Mouse (Mus musculus): ENCODE results near the gene Rbfox1.

The Rbfox1 gene

DNA sequence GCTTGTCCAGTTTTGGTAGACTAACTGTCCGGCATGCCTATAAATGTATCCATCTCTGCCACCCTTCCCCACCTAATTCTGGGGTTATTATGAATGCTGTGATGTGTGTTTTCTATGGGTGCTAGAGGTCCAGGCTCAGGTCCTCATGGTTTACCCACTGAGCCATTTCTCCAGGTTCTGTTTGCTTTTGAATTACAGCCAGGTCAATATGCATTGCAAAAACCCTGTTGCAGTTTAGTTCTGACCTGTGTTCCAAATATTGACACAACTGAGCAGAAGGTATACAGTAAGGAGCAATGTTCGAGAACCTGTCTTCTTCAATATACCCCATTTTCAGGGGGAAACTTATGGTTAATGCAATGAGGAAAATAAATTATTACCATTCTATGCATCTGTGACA, 480.6 kb downstream of the Rbfox1 start:
- no peak for DNase-seq

DNA sequence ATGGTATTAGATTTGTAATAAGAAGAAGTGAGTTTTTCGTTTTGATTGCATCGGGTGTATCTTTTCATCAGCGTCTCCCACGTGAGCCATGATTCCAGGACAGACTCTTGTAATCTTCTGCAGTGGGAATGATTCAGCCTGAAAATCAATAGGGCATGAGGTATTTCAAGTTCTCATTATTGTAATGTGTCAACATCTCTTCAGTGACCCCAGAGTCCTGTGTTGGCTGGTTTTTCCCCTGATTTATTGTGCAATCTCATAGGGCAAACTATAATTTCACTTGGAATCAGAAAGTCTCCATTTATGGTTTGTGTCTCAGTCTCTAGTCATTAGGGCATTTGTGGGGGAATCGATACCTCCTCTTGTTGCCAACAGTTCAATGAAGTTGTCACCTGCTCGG, 481.5 kb downstream of the Rbfox1 start:
- DNase-seq: no peak

DNA sequence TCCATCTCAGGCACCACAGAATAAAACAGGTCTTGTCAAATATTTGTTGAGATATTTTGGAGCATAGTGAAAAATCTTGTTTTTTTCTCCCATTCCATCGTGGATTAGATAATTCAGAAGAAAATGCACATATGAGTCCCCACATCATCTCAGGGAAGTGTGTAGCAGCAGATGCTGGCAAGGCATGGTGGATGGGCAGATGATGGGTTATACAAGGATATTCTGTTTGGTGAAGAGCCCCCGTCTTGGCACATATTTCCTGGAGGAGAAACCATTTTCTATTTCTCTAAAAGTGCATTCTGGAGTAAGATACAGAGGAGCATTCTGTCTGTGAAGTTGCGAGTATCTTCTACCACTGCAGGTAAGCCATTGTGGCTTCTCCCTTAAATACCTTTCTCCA, 495.8 kb downstream of the Rbfox1 start:
- DNase-seq: no peak

DNA sequence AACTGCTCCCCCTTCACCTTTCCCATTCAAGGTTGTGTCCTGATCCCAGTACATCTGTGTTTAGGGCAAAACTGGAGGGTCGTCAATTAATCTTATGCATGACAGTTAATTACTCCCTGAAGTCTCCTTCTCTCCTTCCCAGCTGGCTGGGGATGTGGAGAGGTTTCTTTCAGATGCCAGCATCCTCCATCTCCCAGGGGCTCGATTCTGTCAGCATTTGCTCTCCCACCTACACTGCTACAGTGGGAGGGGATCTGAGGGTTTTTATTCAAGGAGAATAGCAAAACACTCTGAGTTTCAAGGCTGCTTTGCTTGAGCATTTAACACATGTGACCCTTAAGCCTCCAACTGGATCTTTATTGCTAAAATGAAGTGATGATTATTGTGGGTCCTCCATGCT, 496.4 kb downstream of the Rbfox1 start:
- DNase-seq: no peak

DNA sequence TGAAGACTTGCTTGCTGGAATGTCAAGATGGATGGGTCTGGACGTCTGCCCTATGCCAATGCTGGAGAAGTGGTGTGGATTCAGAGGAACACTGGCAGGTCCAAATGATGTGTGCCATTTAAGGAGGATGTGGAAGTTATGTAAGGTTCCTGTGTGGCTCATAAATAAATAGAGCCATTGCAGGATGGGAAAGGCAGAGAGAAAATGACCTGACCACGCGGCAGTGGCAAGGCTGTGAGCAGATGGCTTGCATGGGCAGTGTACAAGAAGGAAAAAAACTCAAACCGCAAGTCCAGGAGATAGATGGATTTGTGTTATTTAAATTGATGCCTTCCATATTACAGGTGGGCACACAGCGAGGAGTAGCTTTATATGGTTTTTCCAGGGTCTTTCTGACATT, 497.6 kb downstream of the Rbfox1 start:
- no peak for DNase-seq

DNA sequence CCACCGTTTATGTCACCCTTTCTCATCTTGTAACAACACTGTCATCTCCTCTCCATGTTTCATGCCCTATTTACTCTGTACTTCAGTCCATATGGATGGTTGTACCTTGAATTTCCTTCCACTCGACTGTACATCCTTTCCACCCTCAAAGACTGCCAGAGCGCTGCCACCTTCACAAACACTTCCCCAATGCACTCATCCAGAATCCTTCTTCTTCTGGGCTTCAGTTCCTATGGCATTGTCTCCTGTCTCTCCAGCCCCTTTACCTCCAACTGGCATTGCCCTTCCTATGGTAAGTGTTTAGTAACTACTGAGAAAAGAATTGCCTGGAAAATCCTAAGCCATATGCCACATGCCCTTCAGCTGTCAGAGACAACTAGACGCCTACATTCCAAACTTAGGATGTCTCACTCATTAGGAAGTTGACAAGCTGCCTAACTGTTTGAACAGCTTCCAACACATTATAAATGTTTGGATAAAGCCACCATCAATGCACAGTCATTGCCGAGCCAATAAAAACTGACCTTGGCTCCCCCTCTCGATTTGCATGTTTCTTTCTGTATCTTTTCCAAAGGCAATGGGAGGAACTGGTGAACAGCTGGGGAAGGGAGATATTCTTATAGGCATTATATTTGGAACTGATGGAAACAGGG, 505.2 kb downstream of the Rbfox1 start:
- no peak for DNase-seq

DNA sequence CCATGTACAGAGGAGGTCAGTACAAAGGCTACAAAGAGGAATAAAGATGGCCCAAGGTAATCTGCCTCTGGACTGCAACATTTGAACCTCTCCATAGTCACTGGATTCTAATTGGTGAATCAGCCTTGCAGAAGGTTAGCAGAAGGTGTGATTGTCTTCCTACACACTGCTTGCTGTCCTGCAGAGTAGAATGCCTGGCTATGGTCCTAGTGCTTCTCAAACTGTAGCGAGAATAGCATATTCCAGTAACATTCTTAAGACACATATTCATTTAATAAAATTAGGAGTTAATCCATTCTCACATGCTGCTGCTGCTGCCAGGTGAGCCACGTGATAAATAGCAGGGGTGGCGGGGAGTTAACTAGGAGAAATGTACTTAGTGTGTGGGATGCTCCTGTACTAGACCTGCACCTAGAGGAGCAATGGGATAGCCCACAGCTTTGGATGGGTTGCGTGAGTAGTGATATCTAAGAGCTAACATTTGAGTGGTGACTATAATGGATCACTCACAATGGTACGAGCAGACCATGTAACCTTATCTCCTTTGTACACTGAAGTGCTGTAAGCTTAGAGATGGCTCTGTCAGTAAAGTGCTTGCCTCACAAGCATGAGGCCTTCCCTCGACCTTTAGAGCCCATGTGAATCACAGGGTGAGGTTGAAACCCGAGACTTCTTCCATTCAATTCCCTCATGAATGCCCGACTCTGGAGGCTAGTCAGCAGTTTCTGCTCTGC, 511.7 kb downstream of the Rbfox1 start:
- no peak for DNase-seq

DNA sequence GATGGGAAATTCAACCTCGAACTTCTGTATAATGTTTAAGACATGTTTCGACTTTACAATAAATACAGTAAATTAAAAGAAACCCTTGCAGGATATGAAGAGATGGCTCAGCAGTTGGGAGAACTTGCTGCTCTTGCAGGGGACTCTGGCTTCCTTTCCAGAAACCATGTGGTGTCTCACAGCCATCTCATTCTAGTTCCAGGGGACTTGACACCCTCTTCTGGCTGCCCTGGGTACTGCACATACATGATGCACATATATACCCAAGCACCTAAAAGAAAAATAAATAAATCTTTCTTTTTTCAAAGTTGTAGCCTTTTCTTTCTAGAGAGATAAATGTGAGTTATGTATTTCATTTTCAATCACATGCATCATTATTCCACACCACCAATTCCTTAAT, 512.5 kb downstream of the Rbfox1 start:
- no peak for DNase-seq

DNA sequence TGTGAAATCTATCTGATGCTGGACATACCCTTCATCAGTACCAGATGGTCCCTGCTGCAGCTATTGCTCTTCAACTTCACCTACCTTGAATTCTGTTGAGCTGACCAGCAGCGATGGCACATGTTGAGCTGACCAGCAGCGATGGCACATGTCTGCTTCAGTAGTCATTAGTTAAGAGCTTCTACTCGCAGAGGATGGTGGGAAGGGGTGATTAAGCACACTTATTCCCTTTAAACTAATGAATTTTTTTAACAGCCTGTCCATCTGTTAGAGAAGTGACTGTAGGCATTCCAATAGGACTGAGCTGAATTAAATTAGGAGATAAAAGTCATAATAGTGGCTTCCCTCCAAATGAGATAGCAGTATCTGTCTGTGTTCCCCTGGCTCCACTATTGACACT, 517.7 kb downstream of the Rbfox1 start:
- no peak for DNase-seq

DNA sequence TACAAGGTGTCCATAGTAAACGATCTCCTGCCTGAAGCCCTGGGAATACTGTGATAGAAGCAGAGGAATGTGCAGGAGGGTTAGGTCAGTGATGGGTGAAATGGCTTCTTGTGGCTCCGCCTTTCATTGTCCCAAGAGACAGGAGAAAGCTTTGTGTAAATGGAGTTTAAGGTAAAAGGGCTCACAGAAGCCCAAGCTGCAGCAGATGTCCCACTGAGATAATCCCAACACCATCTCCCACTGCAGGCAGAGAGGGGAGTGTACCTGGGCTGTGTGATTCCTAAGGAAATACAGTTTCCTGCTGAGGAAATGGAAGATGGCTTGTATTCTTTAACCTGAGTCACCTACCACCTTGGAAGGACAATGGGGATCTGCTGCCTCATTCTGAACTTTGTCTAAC, 529.7 kb downstream of the Rbfox1 start:
- DNase-seq: no peak

DNA sequence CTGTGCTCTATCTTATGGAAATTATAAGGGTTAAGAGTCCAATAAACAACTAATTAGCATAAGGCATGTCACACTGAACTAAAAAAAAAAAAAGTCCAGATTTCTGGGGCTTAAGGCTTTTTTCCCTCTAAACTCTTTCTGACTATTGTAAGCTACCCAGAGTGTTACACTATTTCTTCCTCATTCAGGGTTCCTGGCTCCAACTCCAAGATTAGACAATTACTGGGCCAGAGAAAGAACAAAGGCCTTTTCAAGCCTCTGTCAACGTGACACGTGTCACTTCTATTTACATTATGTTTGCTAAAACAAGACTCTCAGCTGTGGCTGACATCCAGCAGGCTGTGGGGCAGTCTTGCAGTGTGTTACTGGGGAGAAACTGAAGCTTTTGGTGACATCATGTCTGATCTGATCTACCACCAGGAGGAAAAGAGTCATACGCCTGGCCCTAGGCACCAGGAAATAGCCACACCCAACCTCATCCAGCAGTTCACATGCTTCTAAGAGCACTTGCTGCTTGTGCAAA, 536.5 kb downstream of the Rbfox1 start:
- DNase-seq: no peak

DNA sequence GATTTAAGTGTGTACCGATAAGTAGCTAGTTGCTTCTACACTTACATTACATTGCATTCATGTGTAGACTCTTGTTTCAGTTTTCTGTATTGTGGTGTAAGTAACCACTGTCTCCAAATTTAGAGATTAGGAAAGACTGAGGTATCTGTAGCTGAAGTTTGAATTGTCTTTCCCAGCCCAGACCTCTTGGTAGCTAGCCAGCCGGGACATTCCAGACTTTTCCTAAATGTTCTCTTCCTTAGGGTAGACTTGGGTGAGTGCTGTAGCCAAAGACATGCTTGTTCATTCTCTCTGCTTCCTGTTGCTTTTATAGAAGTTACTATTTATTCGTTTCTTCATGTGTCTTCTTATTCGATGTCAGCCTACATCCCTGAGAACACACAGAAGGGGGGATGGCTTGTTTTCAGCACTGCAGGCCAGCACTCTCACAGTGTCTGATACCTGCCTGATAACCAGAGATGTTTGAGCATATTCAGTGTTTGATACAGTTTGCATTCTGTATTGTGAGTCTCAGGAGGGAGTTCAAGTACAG, 538.8 kb downstream of the Rbfox1 start:
- no peak for DNase-seq

DNA sequence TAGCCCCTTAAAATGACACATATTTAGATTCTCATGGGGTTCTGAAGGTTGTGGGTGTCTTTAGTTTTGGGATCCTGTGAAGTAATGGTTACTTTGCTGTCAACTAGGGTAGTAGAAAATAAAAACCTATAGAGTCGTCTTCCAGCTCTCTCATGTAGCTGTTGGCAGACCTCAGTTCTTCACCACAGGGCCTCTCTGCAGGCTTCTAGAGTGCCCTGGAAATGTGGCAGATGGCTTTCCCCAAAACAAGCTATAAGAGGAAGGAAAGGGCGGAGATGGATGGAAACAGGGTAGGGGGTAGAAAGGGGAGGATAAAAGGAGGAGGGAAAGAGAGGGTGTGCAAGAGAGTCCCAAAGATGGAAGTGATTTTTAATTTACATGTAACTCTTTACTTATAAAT, 539.6 kb downstream of the Rbfox1 start:
- no peak for DNase-seq

DNA sequence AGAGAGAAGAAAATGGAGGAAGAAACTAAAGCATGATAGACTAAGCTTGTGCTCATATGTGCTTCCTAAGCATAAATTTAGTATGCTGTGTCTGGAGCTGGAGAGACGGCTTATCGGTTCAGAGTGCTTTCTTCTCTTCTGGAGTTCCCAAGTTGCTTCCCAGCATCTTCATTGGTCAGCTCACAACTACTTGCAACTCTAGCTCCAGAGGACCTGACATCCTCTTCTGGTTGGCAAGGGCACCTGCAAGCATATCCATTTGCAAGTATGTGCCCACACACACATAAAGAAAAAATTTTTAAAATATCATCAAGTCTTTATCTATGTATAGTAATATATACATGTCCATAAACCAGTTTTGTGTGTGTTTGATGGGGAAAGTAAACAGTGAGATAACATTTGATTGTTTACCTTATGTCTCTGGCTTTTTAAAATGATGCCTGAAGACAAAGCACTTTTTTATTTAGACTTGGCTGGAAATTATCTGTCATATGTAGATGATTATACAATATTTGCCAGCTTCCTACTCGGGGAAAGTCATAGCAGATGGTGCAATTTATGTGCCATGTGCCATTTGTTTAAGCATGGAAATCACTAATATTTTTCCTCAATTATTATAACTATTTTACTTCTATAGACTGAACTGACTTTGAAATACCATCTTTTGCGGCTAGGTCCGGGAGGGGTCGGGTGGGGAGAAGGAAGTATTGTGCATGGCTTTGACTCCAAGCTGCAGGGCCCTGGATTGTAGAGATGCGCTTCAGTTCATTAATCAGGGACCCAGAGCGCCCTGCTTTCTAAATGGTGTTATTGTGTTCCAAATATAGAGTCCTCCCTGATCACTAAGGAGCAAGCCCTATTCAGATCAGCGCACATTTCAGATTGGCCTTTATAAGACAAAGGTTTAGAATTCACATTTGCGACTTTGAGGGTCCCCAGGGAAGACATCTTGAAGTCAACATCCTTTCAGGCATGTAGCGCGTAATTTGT, 542.4 kb downstream of the Rbfox1 start:
- DNase-seq: no peak

DNA sequence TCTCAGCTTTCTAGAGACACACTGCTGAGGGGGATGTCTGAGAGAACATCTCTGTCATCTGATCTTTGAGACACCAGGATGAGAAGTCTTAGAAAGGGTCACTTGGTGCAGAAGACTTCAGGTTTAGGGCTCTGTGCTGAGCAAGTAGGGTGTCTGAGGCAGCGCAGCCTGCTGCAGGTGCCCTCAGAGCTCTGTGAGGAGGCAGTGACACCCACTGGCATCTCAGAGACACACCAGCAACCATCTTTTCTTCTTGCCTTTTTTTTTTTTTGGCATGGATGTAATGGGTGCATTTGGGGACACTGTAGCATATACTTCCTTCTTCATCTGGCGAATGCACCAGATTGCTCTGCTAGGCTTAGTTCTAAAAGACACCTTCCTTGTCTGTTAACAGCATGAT, 545.8 kb downstream of the Rbfox1 start:
- no peak for DNase-seq

DNA sequence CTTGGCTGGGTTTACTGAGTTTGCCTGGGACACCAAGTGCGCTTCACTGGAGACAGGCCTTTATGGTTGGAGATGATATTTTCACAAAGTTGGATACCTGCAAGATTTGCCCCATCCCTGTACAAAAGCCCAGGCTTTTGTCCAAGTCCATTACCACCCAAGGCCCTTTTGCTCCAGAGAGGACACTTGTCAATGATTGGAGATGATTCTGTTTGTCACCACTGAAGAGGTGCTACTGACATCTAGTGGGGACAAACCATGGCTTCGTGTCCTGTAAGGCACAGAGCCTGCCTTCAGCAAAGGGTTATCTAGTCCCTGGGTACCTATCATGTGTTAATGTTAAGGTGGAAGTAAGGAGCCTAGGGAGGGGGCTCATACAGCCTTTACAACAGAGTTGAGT, 551.3 kb downstream of the Rbfox1 start:
- DNase-seq: no peak

DNA sequence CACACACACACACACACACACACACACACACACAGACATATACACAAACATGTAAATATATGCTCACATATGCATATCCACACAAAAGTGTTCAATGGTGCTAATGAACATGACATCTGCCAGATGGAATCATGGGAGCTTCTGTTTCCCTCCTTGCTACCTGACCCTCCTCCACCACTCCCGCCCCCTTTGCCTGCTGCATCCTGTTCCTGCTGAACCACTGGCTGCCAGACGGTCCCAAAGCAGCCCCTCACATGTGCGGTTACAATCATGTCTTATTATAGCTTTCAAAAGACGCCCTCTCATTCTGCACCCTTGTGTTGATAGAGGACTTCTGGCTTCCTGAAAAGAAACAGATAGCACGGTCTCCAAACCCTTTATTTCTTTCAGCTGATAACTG, 563.1 kb downstream of the Rbfox1 start:
- no peak for DNase-seq

DNA sequence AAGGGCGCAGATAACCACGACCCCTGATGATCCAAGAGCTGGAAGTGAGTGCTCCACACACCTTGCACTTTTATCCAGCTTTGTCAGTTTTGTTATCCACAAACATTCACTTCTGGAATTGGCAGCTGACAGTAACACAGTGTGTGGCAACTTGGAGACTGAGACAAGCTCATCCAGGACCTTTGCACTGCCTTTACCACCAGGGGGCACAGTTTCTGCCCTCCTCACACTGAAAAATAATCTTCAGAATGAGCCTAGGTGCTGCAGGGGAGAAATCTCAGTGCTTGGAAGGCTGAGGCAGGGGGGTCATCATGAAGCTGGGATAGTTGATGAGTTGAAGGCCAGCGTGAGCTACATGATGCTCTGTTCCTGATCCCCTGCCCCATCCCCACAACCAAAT, 570.2 kb downstream of the Rbfox1 start:
- no peak for DNase-seq

DNA sequence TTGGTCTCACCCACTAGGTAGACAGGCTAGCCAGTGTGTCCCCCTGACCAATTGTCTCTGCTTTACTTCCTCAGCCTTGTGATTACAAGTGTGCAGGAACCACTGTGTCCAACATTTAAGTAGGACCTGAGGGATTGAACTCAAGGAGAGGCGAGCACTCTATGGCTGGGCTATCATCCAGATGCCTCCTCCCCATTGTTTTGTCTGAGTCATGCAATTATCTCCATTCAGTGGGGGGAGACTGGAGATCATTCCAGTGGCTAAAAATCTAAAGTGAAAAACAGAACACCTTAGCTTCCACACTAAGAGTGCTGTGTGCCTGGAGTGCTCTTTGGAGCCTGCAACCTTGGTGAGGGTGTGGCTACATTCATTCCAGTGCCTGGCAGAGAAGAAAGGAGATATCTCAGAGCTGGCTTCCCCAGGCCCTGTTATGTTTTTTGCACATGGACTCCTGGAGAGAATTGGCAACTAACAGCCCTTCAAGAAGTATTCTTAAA, 594.0 kb downstream of the Rbfox1 start:
- DNase-seq: no peak

DNA sequence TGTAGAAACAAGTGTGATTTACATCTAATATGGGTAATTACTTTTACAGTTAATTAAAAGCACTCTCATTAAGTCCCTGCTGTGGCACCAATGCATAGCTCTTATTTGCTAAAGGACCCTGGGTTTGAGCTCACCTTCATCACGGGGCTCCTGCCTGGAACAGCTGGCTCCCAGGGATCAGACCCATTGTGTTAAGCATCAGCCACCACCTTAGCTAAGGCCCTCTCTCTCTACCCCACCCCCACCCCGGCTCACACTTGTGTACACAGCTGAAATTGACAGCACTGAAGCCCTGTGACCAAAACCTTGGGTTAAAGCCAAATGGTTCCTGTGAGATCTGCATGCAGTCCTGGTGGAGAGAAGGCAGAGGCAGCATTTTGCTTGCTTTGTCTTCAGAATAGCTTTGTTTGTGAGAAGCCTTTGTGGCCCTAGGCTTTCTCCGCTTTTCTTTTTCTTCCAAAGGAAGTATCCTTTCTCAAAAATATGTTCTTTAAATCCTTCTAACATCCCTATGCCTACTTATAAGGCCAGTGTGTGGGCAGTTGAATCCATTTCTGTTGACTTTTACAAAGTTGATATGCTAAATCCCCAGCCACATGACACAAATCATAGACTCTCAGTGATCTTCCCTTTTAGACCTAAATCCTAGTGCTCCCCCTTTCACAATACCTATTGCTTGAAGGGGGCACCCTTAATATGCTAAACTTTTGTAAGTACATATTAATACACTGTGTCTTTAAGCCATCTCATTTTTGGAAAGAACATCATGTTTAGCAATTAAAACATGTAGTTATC, 594.7 kb downstream of the Rbfox1 start:
- no peak for DNase-seq

DNA sequence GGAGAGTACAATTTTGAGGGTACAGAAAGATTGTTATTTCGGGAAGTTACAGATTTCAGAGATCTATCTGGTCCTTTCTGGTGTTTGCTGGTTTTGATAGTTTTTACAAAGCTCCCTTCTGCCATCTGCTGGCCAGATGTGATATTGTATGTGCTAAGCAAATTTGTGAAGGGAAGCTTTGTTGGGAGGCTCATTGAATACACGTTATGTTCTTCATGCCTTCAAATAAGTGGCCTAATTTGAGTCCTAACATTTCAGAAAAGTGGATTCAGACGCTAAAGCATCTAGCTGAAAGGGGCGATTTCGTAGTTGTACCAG, 595.2 kb downstream of the Rbfox1 start:
- DNase-seq: no peak

DNA sequence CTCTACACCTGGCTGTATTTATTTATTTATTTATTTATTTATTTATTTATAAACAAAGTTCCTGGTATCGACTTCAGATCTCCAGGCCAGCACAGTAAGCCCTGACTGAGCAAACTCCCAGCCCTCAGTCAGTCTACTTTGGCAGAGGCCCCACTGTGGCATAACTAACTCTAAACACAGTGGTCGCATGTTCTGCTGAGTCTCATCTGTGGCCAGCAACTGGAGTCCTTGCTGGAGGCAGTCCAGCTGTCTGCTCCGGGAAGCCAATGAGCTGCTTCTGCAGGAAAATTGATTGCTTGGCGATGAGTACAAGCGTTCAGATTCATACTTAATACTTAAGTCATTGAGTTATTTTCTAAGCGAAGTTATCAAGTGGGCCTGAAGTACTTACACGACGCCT, 598.5 kb downstream of the Rbfox1 start:
- DNase-seq: no peak

Measured in kidney, adult 11 months (tissue).